Mouse (Mus musculus) megakaryocyte-erythroid progenitor cell, adult 5-6 weeks (primary cell): ENCODE data around the gene Arhgap17. TPM values are rescaled to one million over a fixed set of nuclear protein-coding genes. Genes with fewer than 3 reads are reported as not detected.

ENCODE experiments used
- ATAC-seq: replicated peaks from 2 replicates; pipeline ENCODE4 v1.8.0; 2016; ENCODE audit warnings: mild to moderate bottlenecking, inconsistent platforms; ENCODE audit not compliant: severe bottlenecking, poor library complexity, low FRiP score, low TSS enrichment
- total RNA-seq, 2 experiments: library from RNA; stranded (forward) in 1 of 2; stranded (reverse) in 1 of 2; fragments of 200-1000, 215-1000 nt in 1 of 2; fragments of >200 nt in 1 of 2; fragmentation: Nextera tagmentation in 1 of 2; gene quantifications; 2 replicates each; pipeline ENCODE4 v1.2.3; 2014 to 2017

Arhgap17 gene
- total RNA-seq, 2 experiments from 2014 or later, result 16.5 to 30.5 TPM

- no peak for ATAC-seq
Measured at GRCm38 (mm10) chr7:123370700-123371099, 985 bp upstream of the Arhgap17 start.

GRCm38 (mm10) chr7:123368778-123369746 is 653 bp downstream of the Arhgap17 start:
- no peak for ATAC-seq

GRCm38 (mm10) chr7:123368187-123368586 is 1.5 kb downstream of the Arhgap17 start:
- ATAC-seq, result no peak

DNA sequence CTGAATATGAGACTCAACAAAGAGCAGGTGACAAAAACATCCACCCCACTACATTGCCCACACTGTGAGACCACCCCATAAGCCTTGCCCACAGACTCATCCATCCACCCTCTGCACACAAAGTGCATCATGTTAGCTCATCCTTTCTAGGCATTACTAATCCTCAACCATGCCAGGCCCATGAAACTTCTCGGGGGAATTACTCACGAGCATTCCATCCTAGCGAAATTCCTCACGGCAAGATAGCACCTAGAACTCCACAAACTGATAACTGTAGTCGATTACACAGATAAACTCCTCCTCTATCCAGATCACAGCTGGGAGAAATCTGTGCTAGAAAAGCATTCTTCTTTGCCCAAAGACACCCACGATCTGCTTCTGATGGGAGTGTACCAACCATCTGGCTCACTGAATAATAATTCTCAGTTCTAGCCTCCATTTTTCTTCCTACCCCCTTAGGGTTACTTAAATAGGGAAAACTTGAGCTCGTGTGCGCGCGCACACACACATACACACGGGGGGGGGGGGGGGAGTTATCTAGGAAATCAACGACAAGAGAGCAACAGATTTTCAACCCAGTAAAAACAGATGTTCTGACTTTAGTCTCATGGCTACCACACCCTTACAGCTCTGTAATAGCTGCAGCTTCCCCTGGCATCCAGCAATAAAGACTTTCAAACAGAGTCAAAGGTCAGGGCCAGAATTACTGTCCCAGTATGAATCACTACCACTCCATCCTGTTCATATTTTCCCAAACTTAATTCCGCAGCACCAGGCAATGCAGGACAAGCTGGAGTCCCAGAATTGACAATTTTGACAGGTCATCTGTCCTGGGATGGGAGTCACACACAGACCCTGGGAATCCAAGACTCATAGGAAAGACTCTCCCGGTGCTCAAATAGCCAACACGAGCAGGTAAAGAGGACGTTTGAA is 2.2 kb downstream of the Arhgap17 start:
- no peak for ATAC-seq

DNA sequence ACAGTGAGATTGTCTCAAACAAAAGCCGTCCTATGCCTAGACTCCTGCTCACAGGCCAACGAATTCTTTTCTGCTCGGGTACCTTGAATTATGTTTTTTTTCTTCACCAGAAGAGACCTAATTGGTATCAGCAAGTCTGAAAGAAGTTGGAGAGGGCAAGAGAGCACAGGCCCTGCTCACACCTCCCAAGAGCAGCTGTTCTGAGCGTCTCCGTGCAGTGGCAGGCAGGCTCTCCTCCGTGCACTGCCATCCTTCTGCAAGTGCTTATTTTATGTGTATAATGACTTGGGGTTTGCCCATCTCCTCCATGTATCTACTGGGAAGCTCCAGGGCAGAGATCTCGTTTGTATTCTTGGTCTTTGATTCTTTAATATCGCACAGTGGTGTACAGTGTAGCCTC is 2.9 kb downstream of the Arhgap17 start:
- no peak for ATAC-seq

DNA sequence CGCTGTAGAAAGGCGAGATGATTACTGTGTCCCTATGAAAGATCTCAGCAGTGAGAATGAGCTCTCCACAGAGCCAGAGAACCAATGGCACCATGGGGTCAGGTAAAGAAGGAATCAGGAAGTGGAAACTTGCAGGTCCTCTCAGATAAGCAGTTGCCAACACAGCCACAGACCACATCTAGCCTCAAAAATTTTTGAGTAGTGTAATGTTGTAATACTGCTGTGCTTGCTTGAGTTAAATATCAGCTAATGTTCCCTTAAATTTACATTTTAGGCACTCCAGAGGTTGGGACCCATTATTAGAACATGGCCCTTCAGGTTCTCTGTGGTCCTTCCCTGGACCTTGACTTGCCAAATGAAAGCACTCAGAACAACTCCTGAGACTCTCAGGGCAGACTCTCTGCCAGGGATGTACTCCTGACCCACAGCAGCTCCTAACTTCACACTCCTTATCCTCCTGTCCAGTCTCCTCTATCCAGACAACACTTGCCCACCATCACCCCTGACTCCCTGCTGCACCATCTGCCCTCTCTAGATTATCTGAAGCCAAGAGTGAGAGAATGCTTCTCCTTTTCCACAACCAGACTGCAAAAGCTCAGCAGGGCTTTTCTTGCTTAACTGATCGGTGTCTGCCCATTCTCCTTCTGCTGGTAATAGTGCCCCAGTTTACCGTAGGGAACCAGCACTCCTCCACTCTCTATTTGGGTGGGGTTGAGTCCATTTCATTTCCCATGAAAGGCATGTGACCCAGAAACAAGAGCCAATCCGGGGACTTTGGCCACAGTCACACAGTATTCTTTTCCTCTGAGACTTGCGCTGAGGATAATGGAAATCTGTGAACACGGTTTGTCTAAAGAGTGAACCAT is 3.6 kb downstream of the Arhgap17 start:
- peak; percentile 72 for ATAC-seq

DNA sequence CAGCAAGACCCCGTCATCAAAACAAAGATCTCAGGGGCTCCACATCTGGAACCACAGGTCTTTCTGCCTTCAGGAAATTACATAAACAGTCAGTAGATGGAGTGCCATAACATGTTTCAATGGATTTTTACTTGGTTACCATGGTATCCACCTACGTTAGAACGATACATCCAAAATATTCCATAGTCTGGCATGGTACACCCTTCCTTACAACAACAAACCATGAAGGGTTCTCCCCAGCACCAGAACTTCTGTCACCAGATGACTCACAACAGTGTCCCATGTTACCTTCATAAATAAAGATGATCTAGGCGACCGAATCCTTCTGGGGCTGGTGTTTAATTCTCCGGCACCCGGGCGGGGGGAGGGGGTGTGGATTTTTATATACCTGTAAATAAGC is 5.7 kb downstream of the Arhgap17 start:
- no peak for ATAC-seq

- ATAC-seq, result no peak
Measured at GRCm38 (mm10) chr7:123362806-123363205, 6.9 kb downstream of the Arhgap17 start.

DNA sequence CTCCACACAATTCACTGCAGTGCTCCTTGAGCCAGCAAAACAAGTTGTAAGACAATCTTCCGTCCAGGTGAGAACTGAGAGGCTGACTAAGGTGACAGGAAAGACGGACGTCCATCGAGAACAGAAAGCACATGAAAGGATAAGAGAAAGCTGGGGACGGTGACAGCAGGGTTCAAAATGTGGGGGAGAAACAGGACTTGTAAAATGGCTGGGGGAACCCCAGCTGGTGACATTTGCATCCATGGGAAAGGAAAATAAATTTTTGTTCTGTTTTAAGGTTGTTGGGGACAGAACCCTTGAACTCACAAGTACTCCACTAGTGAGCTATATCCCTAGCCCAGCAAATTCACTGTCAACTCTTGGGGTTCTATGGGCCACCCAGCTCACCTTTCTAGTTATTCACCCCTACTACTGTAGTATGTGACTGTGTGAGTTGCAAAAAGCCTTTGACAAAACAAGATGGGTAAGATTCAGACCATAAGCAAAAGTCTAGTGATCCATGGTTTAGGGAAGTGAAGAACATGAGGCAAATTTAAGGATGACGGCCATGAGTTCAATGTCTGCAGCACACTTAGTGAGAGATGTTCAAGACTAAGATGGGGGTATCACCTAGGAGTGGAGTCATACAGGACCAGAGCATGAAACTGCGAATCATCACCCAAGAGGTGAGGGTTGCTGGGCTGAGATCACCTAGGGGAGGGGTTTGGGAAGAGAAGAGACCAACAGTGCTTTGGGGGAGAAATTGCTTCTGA is 8.3 kb downstream of the Arhgap17 start:
- ATAC-seq, result no peak

DNA sequence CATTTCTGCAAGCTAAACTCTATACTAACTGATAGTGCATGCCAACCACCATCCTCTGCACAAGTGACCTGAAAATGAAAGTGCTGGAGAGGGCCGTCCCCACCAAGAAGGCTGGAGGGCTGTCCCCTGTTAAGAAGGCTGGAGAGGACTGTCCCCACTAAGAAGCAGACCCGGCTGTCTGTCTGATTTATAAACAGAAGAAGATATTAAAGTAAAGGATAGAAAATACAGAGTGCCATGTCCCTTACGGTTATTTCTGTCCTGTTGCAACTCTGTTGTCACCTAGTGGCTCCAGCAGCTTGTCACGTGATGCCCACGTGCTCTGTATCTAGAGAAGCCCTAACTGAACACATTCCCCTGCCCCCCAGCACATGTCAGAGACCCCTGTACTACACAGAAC is 9.5 kb downstream of the Arhgap17 start:
- peak; percentile 35; the same call in 1 of the 2 replicates for ATAC-seq

DNA sequence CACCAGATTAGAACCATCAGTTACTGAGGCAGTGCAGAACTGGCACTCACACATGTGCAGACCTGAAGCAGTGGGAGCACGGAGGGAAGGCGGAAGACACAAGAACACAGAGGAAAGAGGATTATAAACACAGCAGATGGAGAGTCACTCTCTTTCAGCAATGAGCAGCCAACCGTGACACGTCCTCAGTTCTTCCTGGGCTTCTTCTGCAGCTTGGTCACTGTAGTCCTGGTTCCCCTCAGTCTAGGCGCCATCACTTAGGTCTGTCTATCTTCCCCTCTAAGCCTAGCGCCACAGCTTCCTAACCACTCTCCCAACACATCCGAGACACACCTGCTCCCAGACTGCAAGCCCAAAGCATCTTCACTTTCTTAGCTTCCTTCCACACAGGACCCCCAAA is 10.6 kb downstream of the Arhgap17 start:
- ATAC-seq, result 0 out of 2 replicates have a peak, but pooled peaks have one; percentile 16

DNA sequence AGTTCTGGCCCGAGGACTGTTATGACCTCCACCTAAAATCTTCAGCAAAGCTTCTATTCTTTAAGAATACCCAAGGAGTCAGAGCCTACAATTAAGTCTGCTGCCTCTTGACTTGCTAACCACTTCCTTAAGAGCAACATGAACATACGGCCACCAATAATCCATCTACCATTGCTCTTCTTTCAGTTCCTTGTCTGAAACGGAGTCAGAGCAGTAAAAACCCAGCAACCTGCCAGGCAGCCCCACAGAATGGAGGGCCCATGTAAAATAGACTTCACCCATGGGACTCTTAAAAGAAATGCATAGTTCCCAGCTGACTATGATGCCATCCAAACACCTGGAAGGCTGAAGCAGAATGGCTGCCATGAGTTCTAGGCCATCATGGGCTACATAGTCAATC is 13.6 kb downstream of the Arhgap17 start:
- ATAC-seq, result no peak

DNA sequence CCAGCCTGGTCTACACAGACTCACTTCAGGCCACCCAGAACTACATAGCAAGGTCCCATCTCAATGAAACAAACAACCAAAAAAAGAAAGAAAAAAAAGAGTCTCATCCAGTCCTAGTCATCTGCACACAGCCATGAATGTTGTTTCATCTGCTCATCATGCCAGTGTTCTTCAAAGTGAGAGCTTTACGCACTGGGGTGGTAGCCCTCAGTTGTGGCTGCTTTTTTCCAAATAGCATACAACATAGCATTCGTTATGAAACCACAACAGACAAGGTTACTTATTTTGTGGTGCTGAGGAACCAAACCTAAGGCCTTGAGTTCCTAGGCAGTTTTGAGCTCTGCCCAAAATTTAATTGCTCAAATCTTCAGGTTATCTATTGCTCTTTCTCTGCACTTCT is 14.9 kb downstream of the Arhgap17 start:
- no peak for ATAC-seq

GRCm38 (mm10) chr7:123354392-123354791 is 15.3 kb downstream of the Arhgap17 start:
- 0 out of 2 replicates have a peak, but pooled peaks have one; percentile 8 for ATAC-seq

DNA sequence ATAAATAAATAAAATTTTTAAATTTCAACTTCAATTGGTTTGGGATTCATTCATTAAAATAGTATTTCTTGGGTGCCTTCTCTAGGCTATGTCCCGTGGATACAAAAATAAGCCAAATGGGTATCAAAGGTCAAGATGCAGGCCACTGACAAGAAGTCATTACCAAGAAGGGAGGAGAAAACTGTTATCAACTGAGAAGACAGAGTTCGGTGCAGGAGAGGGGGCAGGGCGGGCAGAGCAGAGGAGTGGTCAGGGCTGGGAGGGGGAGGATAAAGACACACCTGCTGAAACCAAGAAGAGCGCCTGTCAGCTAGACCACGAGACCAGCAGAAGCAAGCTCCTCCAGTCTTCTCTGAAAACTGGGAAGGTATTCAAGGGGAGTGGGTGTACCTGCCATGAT is 15.8 kb downstream of the Arhgap17 start:
- peak; percentile 69 for ATAC-seq

- no peak for ATAC-seq
Measured at GRCm38 (mm10) chr7:123353081-123353480, 16.6 kb downstream of the Arhgap17 start.

DNA sequence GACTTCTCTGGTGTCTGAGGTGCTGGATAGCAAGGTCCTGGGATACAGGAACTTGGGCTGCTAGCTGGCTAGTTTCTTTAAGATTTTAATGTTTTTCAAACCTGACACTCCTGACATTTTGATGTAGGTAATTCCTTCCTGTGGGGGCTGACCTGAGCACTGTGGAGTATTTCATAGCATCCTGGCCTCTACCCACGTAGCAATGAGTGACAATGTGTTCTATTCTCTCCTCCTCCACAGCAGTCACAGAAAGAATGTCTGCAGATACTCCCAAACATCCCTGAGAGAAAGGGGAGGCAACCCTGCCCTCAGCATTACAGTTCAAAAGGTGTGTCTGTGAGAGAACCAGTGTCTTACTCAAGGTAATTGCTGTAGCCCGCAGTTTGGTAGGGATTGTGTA is 19.5 kb downstream of the Arhgap17 start:
- no peak for ATAC-seq

- ATAC-seq, result no peak
Measured at GRCm38 (mm10) chr7:123349813-123350212, 19.9 kb downstream of the Arhgap17 start.
